Mouse (Mus musculus): ENCODE results near the gene Cyp2f2.

- TF ChIP-seq CTCF (IDR thresholded peaks at IDR 0.05; ENCODE audit: low read depth, low read length) (no peak), POLR2A (IDR thresholded peaks at IDR 0.05; ENCODE audit: borderline replicate concordance, low read depth, low read length) (no peak)
Observed at GRCm38 (mm10) chr7:27166229-27166613, 46.5 kb downstream of the Cyp2f2 start.

Data from bone marrow macrophage, adult 2 months (primary cell).